Mouse (Mus musculus) neural tube, embryonic 14.5 days (tissue): ENCODE data around the gene Dnase2a. TPM values are rescaled to one million over a fixed set of nuclear protein-coding genes. Genes with fewer than 3 reads are reported as not detected.

Source experiments
- ATAC-seq: fragments of 200-750 bp; cut with Nextera tagmentation; 2 replicates; pipeline ENCODE4 v1.8.0; 2017; ENCODE audit warnings: low read depth, mild to moderate bottlenecking, moderate TSS enrichment, moderate library complexity
- H3K27ac ChIP-seq: fragments of 300-500 bp; sonication (generic); 2 replicates; pipeline ENCODE4 v1.5.1; 2014; ENCODE audit warnings: low read depth, mild to moderate bottlenecking, control low read depth, low read length, moderate library complexity, mixed read lengths
- H3K27me3 ChIP-seq: fragments of 300-500 bp; sonication (generic); 2 replicates; pipeline ENCODE4 v1.6.1; 2014; ENCODE audit warnings: low read length; ENCODE audit not compliant: control insufficient read depth, insufficient read depth
- H3K36me3 ChIP-seq: fragments of 300-500 bp; sonication (generic); 2 replicates; pipeline ENCODE4 v1.6.1; 2014; ENCODE audit warnings: low read length, mixed read lengths; ENCODE audit not compliant: control insufficient read depth, insufficient read depth
- H3K4me1 ChIP-seq: fragments of 300-500 bp; sonication (generic); 2 replicates; pipeline ENCODE4 v1.6.1; 2014; ENCODE audit warnings: low read length; ENCODE audit not compliant: control insufficient read depth, insufficient read depth
- H3K4me2 ChIP-seq: fragments of 300-500 bp; sonication (generic); 2 replicates; pipeline ENCODE4 v1.6.1; 2014; ENCODE audit warnings: mild to moderate bottlenecking, low read depth, low read length, control low read depth
- H3K4me3 ChIP-seq: fragments of 300-500 bp; sonication (generic); 2 replicates; pipeline ENCODE4 v1.5.1; 2014; ENCODE audit warnings: low read depth, low read length, control low read depth, mixed read lengths
- H3K9ac ChIP-seq: fragments of 300-500 bp; sonication (generic); replicated peaks from 2 replicates; pipeline ENCODE4 v1.6.1; 2014; ENCODE audit warnings: low read depth, mild to moderate bottlenecking, control low read depth, low read length, mixed read lengths
- H3K9me3 ChIP-seq: fragments of 300-500 bp; sonication (generic); 2 replicates; pipeline ENCODE4 v1.6.1; 2016; ENCODE audit warnings: low read length; ENCODE audit not compliant: control insufficient read depth
- WGBS: fragments of 180-500 bp; shearing (Covaris S2); extraction: QIAGEN DNeasy Blood & Tissue Kit; methylation state at CpG from one replicate; pipeline ENCODE4 v1.1.7; 2014; 5-methylcytosine and 5-hydroxymethylcytosine counted together
- polyA plus RNA-seq: library from polyadenylated mRNA; unstranded; fragments of >200 nt; fragmentation: Nextera tagmentation; extraction: Ambion mirVana; gene quantifications from 2 replicates; pipeline ENCODE4 v1.2.1, GENCODE M21; 2014

Gene Dnase2a
- polyA plus RNA-seq, 1 experiment from 2014 or later, result 5.3 TPM

- Histone ChIP-seq H3K27ac (no peak overlapping the region), H3K9me3 (no peaks in the 10 kb centered on the region), H3K9ac (no peak overlapping the region), H3K36me3 (peaks cover 4% of the 10 kb centered on the region; the same call in 1 of the 2 replicates), H3K4me3 (no peak overlapping the region), H3K4me2 (no peak overlapping the region), H3K4me1 (no peaks in the 10 kb centered on the region), H3K27me3 (peaks cover 10% of the 10 kb centered on the region; the same call in 1 of the 2 replicates)
- no peak for ATAC-seq
- WGBS, result 10% methylated on average over 18 of the region's 18 CpGs
Measured at GRCm38 (mm10) chr8:84952612-84953255, 44.4 kb downstream of the Dnase2a start.

GRCm38 (mm10) chr8:84956768-84957167, 48.4 kb downstream of the Dnase2a start:
- H3K27me3 ChIP-seq, result 0 out of 2 replicates have a peak, but pooled peaks cover 5% of the 10 kb centered on the region
- H3K9me3 ChIP-seq, result no peaks in the 10 kb centered on the region
- H3K36me3 ChIP-seq, result peaks cover 6% of the 10 kb centered on the region; the same call in 1 of the 2 replicates
- peak; percentile 28; the same call in 1 of the 2 replicates for ATAC-seq
- no peak overlapping the region for H3K4me3 ChIP-seq
- 46% methylated on average over 2 of the region's 2 CpGs for WGBS
- H3K4me2 ChIP-seq, result no peak overlapping the region
- H3K4me1 ChIP-seq, result no peaks in the 10 kb centered on the region
- no peak overlapping the region for H3K9ac ChIP-seq
- no peak overlapping the region for H3K27ac ChIP-seq

DNA sequence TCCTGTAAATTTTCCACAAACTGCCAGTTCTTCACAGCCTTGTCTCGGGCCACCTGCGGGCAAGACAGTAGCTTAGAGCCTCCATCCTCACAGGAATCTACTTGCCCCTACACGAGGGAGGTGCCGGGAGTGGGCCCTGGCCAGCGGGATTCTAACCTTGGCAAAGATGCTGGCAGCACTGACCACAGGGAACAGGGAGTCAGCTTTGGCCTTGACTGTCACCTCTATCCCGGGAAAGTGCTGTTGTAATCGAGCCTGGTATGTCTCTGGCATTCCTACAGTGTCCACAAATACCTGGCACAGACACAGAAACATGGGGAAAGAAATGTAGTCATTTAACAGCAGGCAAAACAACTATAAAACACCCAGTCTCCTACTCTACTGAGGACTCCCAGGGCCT, 51.5 kb downstream of the Dnase2a start:
- Histone ChIP-seq H3K36me3 (peaks cover 6% of the 10 kb centered on the region; the same call in 1 of the 2 replicates), H3K9me3 (no peaks in the 10 kb centered on the region), H3K27ac (no peak overlapping the region), H3K4me3 (no peak overlapping the region), H3K27me3 (no peaks in the 10 kb centered on the region), H3K9ac (no peak overlapping the region), H3K4me2 (no peak overlapping the region), H3K4me1 (peaks cover under 1% of the 10 kb centered on the region; the same call in 1 of the 2 replicates)
- WGBS, result 95% methylated on average over 7 of the region's 7 CpGs
- no peak for ATAC-seq

DNA sequence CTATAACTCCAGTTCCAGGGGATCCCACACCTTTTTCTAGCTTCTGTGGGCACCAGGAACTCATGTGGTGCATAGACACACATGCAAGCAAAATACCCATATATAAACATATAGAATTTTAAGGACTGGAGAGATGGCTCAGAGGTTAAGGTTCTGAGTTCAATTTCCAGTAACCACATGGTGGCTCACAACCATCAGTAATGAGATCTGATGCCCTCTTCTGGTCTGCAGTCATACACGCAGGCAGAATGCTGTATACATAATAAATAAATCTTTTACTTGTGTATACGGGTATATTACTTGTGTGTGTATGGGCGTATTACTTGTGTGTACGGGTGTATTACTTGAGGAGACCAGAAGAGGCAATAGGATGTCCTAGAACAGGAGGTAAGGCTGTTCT, 55.6 kb downstream of the Dnase2a start:
- no peak for ATAC-seq
- Histone ChIP-seq H3K36me3 (no peaks in the 10 kb centered on the region), H3K4me1 (peaks cover 13% of the 10 kb centered on the region), H3K9me3 (no peaks in the 10 kb centered on the region), H3K27ac (no peak overlapping the region), H3K4me2 (no peak overlapping the region), H3K9ac (no peak overlapping the region), H3K4me3 (no peak overlapping the region), H3K27me3 (no peaks in the 10 kb centered on the region)
- 88% methylated on average over 4 of the region's 4 CpGs for WGBS

DNA sequence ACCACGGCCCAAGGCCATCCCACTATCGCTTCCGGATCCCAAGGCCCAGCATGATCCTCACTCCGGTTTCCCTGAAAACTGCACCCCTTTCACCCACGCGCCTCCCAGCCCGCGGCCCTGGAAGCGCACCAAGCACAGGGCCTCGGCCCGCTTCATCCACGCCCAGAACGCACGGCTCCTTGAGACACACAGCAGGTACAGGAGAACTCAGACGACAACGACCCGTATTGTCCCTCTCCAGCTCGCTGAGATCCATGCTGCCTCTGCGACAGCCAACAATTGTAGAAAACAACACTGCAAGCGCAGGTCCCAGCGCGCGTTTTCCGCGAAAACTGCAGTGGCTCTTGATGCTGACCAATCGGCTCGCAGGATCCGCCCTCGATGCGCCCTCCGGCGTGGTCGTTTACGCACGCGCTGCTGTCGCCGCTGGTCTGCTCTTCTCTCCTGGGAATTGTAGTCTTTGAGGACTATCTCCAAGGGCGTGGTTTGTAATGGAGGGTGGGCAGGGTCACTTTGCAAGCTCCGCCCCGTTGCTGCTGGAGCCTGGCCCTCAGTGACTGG, 57.5 kb downstream of the Dnase2a start:
- peak overlapping the region; percentile 3; the same call in 1 of the 2 replicates for H3K27ac ChIP-seq
- 0% methylated on average over 40 of the region's 41 CpGs for WGBS
- H3K9ac ChIP-seq, result peak overlapping the region; percentile 55

GRCm38 (mm10) chr8:84966603-84967002, 58.2 kb downstream of the Dnase2a start:
- Histone ChIP-seq H3K36me3 (peaks cover 3% of the 10 kb centered on the region), H3K9me3 (no peaks in the 10 kb centered on the region), H3K4me3 (no peak overlapping the region), H3K9ac (no peak overlapping the region), H3K27ac (no peak overlapping the region), H3K4me1 (peaks cover 21% of the 10 kb centered on the region), H3K27me3 (no peaks in the 10 kb centered on the region), H3K4me2 (peak overlapping the region; percentile 65; the same call in 1 of the 2 replicates)
- whole genome bisulfite sequencing, result 57% methylated on average over 3 of the region's 3 CpGs
- ATAC-seq, result peak; percentile 0; the same call in 1 of the 2 replicates

More for the DNA sequence above, 57.5 kb downstream of the Dnase2a start:
- no peaks in the 10 kb centered on the region for H3K27me3 ChIP-seq
- H3K9me3 ChIP-seq, result no peaks in the 10 kb centered on the region
- H3K4me3 ChIP-seq, result peak overlapping the region; percentile 48
- peaks cover 16% of the 10 kb centered on the region for H3K4me1 ChIP-seq
- peak; percentile 76 for ATAC-seq
- no peaks in the 10 kb centered on the region; the same call in 1 of the 2 replicates for H3K36me3 ChIP-seq
- H3K4me2 ChIP-seq, result peak overlapping the region; percentile 65

DNA sequence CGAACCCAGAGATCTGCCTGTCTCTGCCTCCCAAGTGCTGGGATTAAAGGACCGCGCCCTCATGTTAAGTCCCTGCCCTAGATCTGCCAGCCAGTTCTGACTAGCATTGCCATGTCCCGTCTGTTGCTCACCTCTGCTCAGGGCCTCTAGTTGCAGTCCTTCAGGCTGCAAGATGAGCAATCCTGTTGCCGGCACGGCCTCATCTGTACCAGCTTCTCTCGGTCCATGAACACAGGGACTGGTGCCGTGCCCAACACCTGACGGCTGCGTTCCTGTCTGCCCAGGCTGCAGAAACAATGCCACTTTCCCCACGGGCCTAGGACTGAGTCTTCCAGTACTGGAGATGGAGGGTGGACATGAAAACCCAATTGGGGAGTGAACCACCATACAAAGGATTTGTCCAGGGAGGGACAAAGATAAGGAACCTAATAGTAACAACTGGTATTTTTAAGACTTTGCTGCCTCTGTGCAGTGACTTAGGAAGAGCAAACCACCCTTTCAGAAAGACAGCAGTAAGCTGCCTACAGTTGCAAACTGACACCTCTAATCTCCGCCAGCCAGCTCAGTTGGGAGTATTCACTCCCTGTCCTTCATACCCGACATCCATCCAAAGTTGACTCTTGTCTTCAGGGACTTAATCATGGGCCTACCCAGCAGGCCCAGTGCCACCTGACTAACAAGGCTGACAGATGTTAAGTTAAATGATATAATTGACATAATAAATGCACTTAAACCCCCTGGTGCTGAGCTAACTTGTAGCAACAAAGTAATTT, 59.4 kb downstream of the Dnase2a start:
- Histone ChIP-seq H3K9ac (no peak overlapping the region), H3K4me2 (no peak overlapping the region), H3K27ac (no peak overlapping the region), H3K4me3 (no peak overlapping the region), H3K36me3 (peaks cover 14% of the 10 kb centered on the region), H3K4me1 (peaks cover 21% of the 10 kb centered on the region), H3K27me3 (no peaks in the 10 kb centered on the region), H3K9me3 (no peaks in the 10 kb centered on the region)
- 90% methylated on average over 13 of the region's 13 CpGs for whole genome bisulfite sequencing
- no peak for ATAC-seq

DNA sequence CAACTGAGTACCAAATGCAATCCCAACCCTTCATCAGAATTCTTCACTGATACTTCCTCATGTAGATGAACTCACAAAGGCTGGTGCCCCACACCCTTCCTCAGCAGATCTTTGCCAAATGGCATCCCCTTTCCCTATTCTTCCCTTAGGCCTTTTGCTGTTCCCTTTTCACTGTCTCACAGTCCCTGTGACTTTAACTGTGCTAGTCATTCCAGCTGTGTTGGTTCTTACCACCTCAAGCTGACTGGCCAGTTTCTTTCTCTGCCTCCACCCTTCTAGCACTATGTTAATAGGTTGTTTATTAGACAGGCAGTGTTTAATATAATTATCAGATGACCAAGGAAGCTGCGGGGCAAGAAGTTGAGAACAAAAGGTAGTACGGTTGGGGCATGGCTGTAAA, 60.3 kb downstream of the Dnase2a start:
- 11% methylated on average over 2 of the region's 2 CpGs for WGBS
- H3K4me1 ChIP-seq, result peaks cover 21% of the 10 kb centered on the region
- H3K36me3 ChIP-seq, result peaks cover 24% of the 10 kb centered on the region
- H3K9ac ChIP-seq, result peak overlapping the region; percentile 94
- peak overlapping the region; percentile 80 for H3K4me3 ChIP-seq
- no peak for ATAC-seq
- peak overlapping the region; percentile 74; the same call in 1 of the 2 replicates for H3K27ac ChIP-seq
- H3K4me2 ChIP-seq, result peak overlapping the region; percentile 90
- H3K9me3 ChIP-seq, result no peaks in the 10 kb centered on the region
- H3K27me3 ChIP-seq, result no peaks in the 10 kb centered on the region
